Mouse (Mus musculus): ENCODE measurements around the gene Srxn1. TPM values are rescaled to one million over a fixed set of nuclear protein-coding genes. Genes with fewer than 3 reads are reported as not detected.

Gene Srxn1
- polyA plus RNA-seq, 1 experiment from 2014 or later: 13.4 TPM

DNA sequence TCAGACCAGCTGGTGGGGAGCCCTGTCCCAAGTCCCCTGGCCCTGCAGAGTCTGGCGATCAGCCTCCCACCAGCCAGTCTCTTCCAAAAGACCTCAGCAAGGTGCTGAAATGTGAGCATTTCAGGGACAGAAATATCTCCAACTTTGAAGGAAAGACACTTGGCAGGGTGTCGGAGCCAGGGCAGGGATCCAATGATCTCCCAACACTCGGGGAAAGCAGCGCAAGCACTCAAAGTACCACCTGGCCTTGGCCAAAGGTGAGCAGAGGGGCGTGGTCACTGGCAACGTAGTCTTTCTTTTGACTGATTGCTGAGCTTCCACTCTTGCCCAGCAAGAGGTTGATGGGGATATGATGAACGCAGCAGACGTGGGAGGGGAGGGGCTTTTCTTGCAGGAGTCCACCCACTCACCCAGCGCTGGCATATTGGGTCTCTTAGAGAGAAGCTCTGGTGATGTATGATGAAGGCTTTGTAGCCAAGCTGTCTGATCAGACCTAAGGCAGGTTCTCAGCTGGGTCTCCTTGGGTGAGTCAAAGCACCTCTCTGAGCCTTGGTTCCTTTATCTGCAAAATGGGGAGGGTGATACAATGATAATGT is 29.9 kb upstream of the Srxn1 start:
- no peak overlapping the region for H3K4me2 ChIP-seq (replicated peaks; ENCODE audit: low read depth, low read length)
- no peak overlapping the region for H3K4me3 ChIP-seq (ENCODE audit: low read depth, low read length)
- DNase-seq (ENCODE audit: low spot score) (no peak), ATAC-seq (ENCODE audit: low FRiP score) (no peak)
- 54% methylated on average over 9 of the region's 9 CpGs for WGBS
- H3K4me1 ChIP-seq (replicated peaks; ENCODE audit: control insufficient read depth, insufficient read depth, low read length): no peaks in the 10 kb centered on the region
- H3K27me3 ChIP-seq (ENCODE audit: control insufficient read depth, insufficient read depth, low read length): peaks cover 4% of the 10 kb centered on the region; the same call in 1 of the 2 replicates
- H3K9me3 ChIP-seq (ENCODE audit: control insufficient read depth, low read length): no peaks in the 10 kb centered on the region
- no peak overlapping the region for H3K9ac ChIP-seq (ENCODE audit: low read depth, low read length)
- H3K27ac ChIP-seq (ENCODE audit: low read depth, low read length): no peak overlapping the region
- no peaks in the 10 kb centered on the region for H3K36me3 ChIP-seq (ENCODE audit: control insufficient read depth, insufficient read depth, low read length)

DNA sequence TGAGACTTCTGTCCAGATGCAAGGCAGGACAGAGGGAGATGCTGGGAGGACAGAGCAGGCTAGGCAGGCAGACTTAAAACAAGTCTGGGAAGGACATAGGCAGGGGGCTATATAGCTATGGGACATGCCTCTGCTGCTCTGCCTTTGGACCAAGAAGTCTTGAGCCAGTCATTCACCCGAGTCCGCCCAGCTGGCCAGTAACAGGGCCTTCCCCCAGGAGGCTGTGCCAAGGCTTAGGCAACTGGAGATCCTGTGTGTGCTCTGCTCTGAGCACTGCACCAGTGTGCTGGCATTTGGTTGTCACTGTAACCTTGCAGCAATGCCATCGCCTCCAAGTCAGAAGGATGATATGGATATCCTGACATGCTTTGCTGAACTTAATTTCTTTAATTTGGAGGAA is 28.0 kb upstream of the Srxn1 start:
- Histone ChIP-seq H3K9me3 (ENCODE audit: control insufficient read depth, low read length) (no peaks in the 10 kb centered on the region), H3K9ac (ENCODE audit: low read depth, low read length) (no peak overlapping the region), H3K4me2 (replicated peaks; ENCODE audit: low read depth, low read length) (no peak overlapping the region), H3K36me3 (ENCODE audit: control insufficient read depth, insufficient read depth, low read length) (no peaks in the 10 kb centered on the region), H3K27ac (ENCODE audit: low read depth, low read length) (no peak overlapping the region), H3K4me3 (ENCODE audit: low read depth, low read length) (no peak overlapping the region), H3K4me1 (replicated peaks; ENCODE audit: control insufficient read depth, insufficient read depth, low read length) (no peaks in the 10 kb centered on the region), H3K27me3 (ENCODE audit: control insufficient read depth, insufficient read depth, low read length) (peaks cover 7% of the 10 kb centered on the region; the same call in 1 of the 2 replicates)
- 79% methylated on average over 3 of the region's 3 CpGs for WGBS
- ATAC-seq (ENCODE audit: low FRiP score) (no peak), DNase-seq (ENCODE audit: low spot score) (no peak)

DNA sequence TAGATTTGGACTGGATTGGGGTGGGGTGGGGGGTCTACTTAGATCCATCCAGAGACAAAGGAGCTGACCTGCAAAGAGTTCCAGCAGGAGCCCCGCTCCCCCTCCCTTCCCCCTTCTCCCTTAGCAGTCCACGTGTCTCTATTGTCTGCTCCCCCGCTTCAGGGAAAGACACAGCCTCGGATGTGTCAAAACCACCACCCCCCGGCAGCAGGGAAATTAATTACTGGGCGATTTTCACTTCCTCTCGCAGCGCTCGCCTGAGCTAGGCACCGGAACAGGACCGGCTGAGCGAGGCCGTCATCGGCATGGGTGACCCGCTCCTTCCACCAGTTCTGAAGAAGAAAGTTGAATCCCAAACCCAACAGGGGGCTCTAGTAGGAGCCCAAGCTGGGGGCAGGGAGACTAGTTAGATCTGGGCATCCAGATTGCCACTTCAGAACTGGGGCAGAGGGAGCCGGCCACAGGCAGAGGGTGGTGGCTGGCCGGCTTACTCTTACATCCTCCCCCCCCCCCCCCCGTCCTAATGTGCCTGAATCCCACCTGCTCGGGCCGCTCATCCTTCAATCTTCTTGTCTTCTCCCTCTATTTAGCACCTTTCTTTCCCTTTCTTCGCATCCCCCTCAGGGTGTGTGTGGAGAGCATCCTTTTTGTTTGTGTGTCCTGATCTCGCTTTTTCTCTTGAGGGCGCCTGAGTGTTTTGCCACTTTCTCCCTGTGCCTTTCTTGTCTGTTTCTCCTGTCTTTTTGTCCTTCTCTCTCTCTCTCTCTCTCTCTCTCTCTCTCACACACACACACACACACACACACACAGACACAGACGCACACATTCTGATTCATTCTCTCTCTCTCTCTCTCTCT is 24.4 kb upstream of the Srxn1 start, which contains the start of gene Scrt2:
Scrt2 (plus strand) TSS at position 845 of the 857 bp plus-strand sequence.
- Histone ChIP-seq H3K27me3 (ENCODE audit: control insufficient read depth, insufficient read depth, low read length) (0 out of 2 replicates have a peak, but pooled peaks cover 7% of the 10 kb centered on the region), H3K4me1 (replicated peaks; ENCODE audit: control insufficient read depth, insufficient read depth, low read length) (no peaks in the 10 kb centered on the region)

DNA sequence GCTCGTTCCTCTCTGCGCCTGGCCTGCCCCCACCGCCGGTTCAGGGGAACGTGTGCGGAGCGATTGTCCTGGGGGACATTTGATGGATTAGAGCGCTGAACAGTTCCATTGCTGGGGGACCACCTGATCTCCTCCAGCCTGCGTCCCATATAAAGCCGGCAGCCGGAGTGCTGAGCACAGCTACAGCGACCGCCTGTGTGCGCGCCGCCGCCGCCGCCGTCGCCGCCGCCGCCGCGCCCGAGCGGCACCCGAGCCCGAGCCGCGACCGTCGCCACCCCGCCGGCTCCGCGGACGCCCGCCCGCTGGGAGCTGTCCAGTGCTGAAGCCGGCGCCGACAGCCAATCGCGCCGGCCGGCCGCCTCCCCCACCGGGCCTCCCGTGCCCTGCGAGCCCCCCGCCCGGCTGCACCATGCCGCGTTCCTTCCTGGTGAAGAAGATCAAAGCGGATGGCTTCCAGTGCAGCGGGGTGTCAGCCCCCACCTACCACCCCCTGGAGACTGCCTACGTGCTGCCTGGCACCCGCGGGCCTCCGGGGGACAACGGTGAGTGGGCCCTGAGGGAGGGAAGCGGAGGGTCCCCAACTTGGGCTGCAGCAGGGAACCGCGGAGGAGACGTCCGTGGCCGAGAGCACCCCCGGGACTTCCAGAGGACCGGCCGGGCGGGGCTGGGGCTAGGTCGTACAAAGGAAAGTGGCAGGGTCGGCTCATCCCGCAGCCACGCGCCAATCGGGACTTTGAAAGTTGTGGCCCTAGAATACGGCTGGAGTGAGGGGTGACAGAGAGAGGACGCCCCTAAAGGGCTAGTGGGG is 23.5 kb upstream of the Srxn1 start:
- DNase-seq (ENCODE audit: low spot score) (peak; percentile 82), ATAC-seq (ENCODE audit: low FRiP score) (peak; percentile 86)
- H3K27ac ChIP-seq (ENCODE audit: low read depth, low read length): peak overlapping the region; percentile 94
- H3K4me3 ChIP-seq (ENCODE audit: low read depth, low read length): peak overlapping the region; percentile 74
- H3K4me1 ChIP-seq (replicated peaks; ENCODE audit: control insufficient read depth, insufficient read depth, low read length): 0 out of 2 replicates have a peak, but pooled peaks cover 2% of the 10 kb centered on the region
- H3K9ac ChIP-seq (ENCODE audit: low read depth, low read length): peak overlapping the region; percentile 86
- H3K4me2 ChIP-seq (replicated peaks; ENCODE audit: low read depth, low read length): peak overlapping the region; percentile 65
- H3K27me3 ChIP-seq (ENCODE audit: control insufficient read depth, insufficient read depth, low read length): 0 out of 2 replicates have a peak, but pooled peaks cover 7% of the 10 kb centered on the region
- no peaks in the 10 kb centered on the region for H3K36me3 ChIP-seq (ENCODE audit: control insufficient read depth, insufficient read depth, low read length)
- H3K9me3 ChIP-seq (ENCODE audit: control insufficient read depth, low read length): no peaks in the 10 kb centered on the region
- WGBS: under 1% methylated on average over 38 of the region's 81 CpGs

More for the DNA sequence above, 24.4 kb upstream of the Srxn1 start, which contains the start of gene Scrt2:
- ATAC-seq (ENCODE audit: low FRiP score): peak; percentile 81
- peak within 1 kb of the TSS; percentile 94 for H3K27ac ChIP-seq (ENCODE audit: low read depth, low read length)
- H3K36me3 ChIP-seq (ENCODE audit: control insufficient read depth, insufficient read depth, low read length): no peaks in the 10 kb centered on the region
- peak within 1 kb of the TSS; percentile 74 for H3K4me3 ChIP-seq (ENCODE audit: low read depth, low read length)
- H3K9me3 ChIP-seq (ENCODE audit: control insufficient read depth, low read length): no peaks in the 10 kb centered on the region
- DNase-seq (ENCODE audit: low spot score): peak; percentile 77
- H3K4me2 ChIP-seq (replicated peaks; ENCODE audit: low read depth, low read length): peak within 1 kb of the TSS; percentile 65
- H3K9ac ChIP-seq (ENCODE audit: low read depth, low read length): peak within 1 kb of the TSS; percentile 86
- WGBS: under 1% methylated on average over 20 of the region's 24 CpGs

DNA sequence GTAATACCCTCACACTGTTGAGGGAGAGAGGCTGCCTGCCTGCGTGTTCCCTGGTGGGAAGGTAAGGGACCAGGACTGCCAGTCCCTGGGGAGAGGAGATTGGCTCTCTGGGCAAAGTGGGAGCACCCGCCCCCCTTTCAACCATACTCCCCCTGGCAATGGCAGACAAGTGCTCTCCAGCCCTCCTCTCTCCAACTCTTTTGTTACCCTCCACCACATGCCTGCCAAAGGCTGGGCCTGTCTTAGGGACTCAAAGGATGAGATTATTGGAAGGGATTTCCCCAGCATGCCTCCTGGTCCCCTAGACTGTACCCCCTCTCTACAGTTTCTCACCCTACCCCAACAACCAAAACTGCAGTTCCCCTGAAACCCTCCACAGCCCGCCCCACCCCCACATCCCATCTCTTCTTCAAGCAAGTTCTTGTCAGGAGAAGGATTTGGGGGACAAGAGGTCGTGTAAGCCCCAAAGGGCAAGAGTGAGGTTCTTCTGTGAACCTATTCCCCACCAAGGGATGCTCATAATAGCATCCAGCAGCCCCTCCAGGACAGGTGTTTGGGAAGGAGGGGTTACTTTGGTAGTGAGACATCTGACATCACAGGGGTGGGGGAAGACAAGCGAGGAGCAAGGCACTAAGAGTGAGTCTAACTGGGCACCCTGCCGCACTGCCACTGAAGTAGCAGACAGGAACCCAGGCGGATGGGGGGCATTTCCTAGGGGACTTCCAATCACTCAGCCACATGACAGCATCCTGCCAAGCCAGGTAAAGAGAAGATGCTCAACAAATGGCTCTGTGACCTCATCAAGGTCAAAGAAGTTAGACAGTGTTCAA is 22.6 kb upstream of the Srxn1 start:
- 20% methylated on average over 7 of the region's 7 CpGs for WGBS

DNA sequence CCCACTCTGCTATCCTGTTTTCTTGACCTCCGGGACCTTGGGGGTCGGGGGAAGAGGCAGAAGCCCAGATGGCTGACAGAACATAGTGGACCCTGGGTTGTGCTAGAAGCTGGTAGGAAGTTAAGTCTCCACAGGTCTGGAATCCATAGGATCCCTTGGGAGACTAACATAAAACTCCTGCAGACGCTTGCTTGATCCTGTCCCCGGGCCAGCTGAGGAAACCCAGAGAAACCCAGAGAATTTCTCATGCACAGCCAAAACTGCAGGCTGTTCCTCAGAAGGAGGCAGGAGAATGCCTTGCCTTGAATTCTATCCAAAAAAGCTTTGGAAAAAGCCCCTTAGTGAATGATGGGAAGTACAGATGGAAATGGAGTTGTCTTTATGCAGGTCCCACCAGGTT is 21.9 kb upstream of the Srxn1 start:
- Histone ChIP-seq H3K9me3 (ENCODE audit: control insufficient read depth, low read length) (no peaks in the 10 kb centered on the region), H3K27me3 (ENCODE audit: control insufficient read depth, insufficient read depth, low read length) (0 out of 2 replicates have a peak, but pooled peaks cover 7% of the 10 kb centered on the region), H3K4me1 (replicated peaks; ENCODE audit: control insufficient read depth, insufficient read depth, low read length) (0 out of 2 replicates have a peak, but pooled peaks cover 2% of the 10 kb centered on the region), H3K27ac (ENCODE audit: low read depth, low read length) (peak overlapping the region; percentile 12; the same call in 1 of the 2 replicates), H3K36me3 (ENCODE audit: control insufficient read depth, insufficient read depth, low read length) (no peaks in the 10 kb centered on the region), H3K4me3 (ENCODE audit: low read depth, low read length) (peak overlapping the region; percentile 74), H3K4me2 (replicated peaks; ENCODE audit: low read depth, low read length) (peak overlapping the region; percentile 65), H3K9ac (ENCODE audit: low read depth, low read length) (peak overlapping the region; percentile 86; the same call in 1 of the 2 replicates)
- DNase-seq (ENCODE audit: low spot score) (no peak), ATAC-seq (ENCODE audit: low FRiP score) (no peak)
- WGBS: 52% methylated on average over 4 of the region's 4 CpGs

More for the DNA sequence above, 22.6 kb upstream of the Srxn1 start:
- no peaks in the 10 kb centered on the region for H3K36me3 ChIP-seq (ENCODE audit: control insufficient read depth, insufficient read depth, low read length)
- DNase-seq (ENCODE audit: low spot score) (no peak), ATAC-seq (ENCODE audit: low FRiP score) (no peak)
- 0 out of 2 replicates have a peak, but pooled peaks cover 2% of the 10 kb centered on the region for H3K4me1 ChIP-seq (replicated peaks; ENCODE audit: control insufficient read depth, insufficient read depth, low read length)
- H3K4me3 ChIP-seq (ENCODE audit: low read depth, low read length): peak overlapping the region; percentile 74
- peak overlapping the region; percentile 94 for H3K27ac ChIP-seq (ENCODE audit: low read depth, low read length)
- no peaks in the 10 kb centered on the region for H3K9me3 ChIP-seq (ENCODE audit: control insufficient read depth, low read length)
- H3K27me3 ChIP-seq (ENCODE audit: control insufficient read depth, insufficient read depth, low read length): 0 out of 2 replicates have a peak, but pooled peaks cover 7% of the 10 kb centered on the region
- peak overlapping the region; percentile 86 for H3K9ac ChIP-seq (ENCODE audit: low read depth, low read length)
- peak overlapping the region; percentile 65 for H3K4me2 ChIP-seq (replicated peaks; ENCODE audit: low read depth, low read length)

DNA sequence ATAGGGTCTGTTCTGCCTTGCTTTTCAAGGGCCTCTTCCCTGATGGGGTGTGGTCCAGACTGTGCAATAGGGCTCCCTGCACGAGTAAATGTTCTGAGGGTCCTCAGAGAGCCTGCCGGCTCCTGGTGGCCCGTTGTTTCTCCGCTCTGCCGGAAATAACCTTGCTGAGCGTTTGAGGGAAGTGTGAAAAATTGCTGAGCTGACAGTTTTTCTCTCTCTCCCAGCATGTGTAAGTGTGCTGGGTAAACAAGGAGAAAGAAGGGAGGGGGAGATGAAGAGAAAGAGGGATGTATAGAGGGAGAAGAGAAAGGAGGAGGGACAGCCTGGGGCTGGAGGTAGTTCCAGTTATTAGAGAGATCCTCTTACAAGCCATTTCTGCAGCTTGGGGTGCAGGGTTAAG is 21.0 kb upstream of the Srxn1 start:
- H3K9ac ChIP-seq (ENCODE audit: low read depth, low read length): peak overlapping the region; percentile 86
- H3K9me3 ChIP-seq (ENCODE audit: control insufficient read depth, low read length): no peaks in the 10 kb centered on the region
- H3K4me1 ChIP-seq (replicated peaks; ENCODE audit: control insufficient read depth, insufficient read depth, low read length): 0 out of 2 replicates have a peak, but pooled peaks cover 2% of the 10 kb centered on the region
- 36% methylated on average over 6 of the region's 6 CpGs for WGBS
- H3K4me2 ChIP-seq (replicated peaks; ENCODE audit: low read depth, low read length): peak overlapping the region; percentile 65
- peak overlapping the region; percentile 74 for H3K4me3 ChIP-seq (ENCODE audit: low read depth, low read length)
- ATAC-seq (ENCODE audit: low FRiP score) (no peak), DNase-seq (ENCODE audit: low spot score) (no peak)
- 0 out of 2 replicates have a peak, but pooled peaks cover 5% of the 10 kb centered on the region for H3K27me3 ChIP-seq (ENCODE audit: control insufficient read depth, insufficient read depth, low read length)
- H3K27ac ChIP-seq (ENCODE audit: low read depth, low read length): no peak overlapping the region
- H3K36me3 ChIP-seq (ENCODE audit: control insufficient read depth, insufficient read depth, low read length): no peaks in the 10 kb centered on the region
